Mouse (Mus musculus) adrenal gland (tissue): ENCODE data around the gene Oas1g.
"Not testable (repeated sequence)": the region's sequence is repeated elsewhere in the genome, so short reads cannot be mapped to it uniquely, and the experiment has no call there.

Source experiments
- intact Hi-C: fragments of 180-260 bp; cut with DNase I; formaldehyde crosslinking; loops from one replicate; pipeline ENCODE4 v1.15.1; 2025
- long read RNA-seq, 2 experiments: library from polyadenylated mRNA; unstranded; transcript quantifications; one replicate each; pipeline ENCODE4 v2.0.0; 2020; ENCODE audit warnings: borderline replicate concordance in 1 of 2; ENCODE audit not compliant: insufficient replicate concordance in 1 of 2

The Oas1g gene
- long read RNA-seq, experiment 1, partial matches to known transcripts: 0 of 1 reads
- long read RNA-seq, experiment 1, other reads (novel, unspliced or antisense): 1 of 1 reads
- long read RNA-seq, experiment 2, partial matches to known transcripts: 0 of 1 reads
- long read RNA-seq, experiment 2, other reads (novel, unspliced or antisense): 1 of 1 reads

DNA sequence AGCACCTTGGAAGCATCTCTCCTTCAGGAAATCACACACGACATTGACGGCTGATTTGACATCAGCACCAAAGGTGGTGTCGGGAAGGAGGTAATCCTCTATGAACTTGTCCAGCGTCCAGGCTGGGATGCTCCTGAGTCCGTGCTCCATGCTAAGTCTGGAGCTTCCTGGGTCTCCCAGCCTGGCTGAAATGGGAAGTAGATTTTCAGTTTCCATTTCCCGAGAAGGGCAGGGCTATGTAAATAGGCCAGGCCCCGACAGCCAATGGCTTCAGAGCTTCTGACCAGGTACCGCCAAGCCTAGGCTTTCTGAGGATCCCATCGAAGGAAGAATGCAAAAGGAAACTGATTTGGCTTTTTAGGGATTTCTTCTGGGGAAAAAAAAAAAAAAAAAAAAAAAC is at the start of gene Oas1g:
Gene Oas1g, minus strand, starts transcription at position 201 of the 400 bp plus-strand sequence.
- intact Hi-C loops: not testable (repeated sequence)

DNA sequence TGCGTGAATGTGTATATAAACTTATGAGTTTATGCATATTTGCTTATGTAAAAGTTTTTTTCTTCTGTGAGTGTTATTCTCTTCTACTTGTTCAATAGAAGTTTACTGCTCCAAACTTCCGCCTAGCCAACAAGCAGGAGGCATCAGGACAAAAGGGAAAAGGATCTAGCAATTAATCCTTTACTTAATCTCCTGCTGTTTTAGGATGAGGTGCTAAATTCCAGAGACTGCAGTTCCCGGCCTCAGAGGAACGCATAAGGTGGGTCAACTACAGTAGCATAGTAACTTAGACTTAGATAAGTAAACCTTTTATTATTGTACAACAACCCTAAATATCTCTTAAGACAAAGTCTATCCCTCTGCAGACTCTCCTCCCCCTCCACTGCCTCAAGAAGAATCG is 46.6 kb upstream of the Oas1g start:
- intact Hi-C loops: loop anchor here (5.0 kb wide), 1 partner anchor 117 kb away; no protein-coding TSS in a partner anchor

- intact Hi-C loops: no loop called here
Measured at GRCm38 (mm10) chr5:120927036-120927435, 39.6 kb upstream of the Oas1g start.

DNA sequence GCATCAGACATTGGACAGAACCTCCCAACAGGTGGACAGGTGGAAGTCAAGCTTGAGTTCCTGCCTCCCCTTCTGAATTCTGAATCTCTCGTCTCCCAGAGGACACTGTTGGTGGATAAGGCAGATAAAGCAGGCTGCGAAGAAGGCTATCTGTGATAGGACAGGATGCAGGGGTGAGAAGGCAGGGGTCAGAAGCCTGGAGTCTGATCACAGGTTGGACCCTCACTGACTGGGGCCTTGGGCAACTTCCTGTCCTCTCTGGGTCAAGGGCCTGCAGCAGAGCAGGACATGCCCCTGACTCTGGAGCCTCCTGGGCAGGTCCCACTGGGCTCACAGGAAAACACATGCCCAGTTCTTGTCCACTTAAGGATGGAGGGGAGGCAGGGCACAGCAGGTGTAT is 38.9 kb upstream of the Oas1g start:
- intact Hi-C loops: not testable (repeated sequence)

GRCm38 (mm10) chr5:120924520-120924919 is 37.1 kb upstream of the Oas1g start:
- intact Hi-C loops: not testable (repeated sequence)

DNA sequence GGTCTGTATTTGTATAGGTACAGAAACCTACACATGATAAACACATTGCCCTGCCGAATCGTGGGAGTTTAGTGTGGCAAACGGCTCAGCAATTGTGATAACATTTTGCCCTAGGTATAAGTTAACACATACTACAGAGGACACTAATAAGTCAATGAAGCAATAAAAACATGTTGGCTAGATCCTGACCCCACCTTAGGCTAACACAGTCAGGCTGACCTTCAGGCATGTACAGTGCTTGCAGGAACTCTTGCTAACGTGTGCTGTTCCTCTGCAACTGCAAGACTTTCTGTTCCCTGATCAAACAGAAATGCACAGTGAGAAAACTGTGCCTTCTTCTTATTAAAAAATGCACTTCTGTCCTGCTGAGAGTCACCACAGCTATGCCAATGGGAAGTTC is 36.6 kb upstream of the Oas1g start:
- intact Hi-C loops: no loop called here

DNA sequence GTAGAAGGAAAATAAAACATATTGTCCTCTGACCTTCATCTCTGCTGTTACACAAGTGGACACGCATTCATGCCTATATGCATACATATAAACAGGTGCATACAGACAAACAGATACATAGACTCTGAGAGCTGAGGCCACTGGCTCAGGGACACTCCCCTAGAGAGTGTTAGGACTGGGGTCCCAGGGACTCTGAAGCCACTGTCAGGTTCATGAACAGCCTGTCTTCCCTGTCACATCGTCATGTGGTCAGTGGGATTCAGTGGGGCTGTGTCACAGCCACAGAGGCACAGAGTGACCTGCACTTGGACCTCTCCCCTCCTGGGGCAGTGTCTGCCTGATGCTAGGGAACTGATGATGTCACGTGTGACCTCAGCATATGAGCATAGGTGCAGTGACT is 32.9 kb upstream of the Oas1g start:
- intact Hi-C loops: no loop called here

GRCm38 (mm10) chr5:120919156-120919935 is 31.9 kb upstream of the Oas1g start:
- intact Hi-C loops: not testable (repeated sequence)

- intact Hi-C loops: not testable (repeated sequence)
Measured at GRCm38 (mm10) chr5:120914204-120914603, 26.8 kb upstream of the Oas1g start, which contains the start of gene Oas1d. TSS of gene Oas1d (plus strand) at chr5:120914536.

GRCm38 (mm10) chr5:120908196-120908920 is 20.9 kb upstream of the Oas1g start:
- intact Hi-C loops: no loop called here

- intact Hi-C loops: not testable (repeated sequence)
Measured at GRCm38 (mm10) chr5:120906791-120907733, 19.6 kb upstream of the Oas1g start, which contains the start of gene Oas1a. TSS of gene Oas1a (minus strand) at chr5:120907521.

DNA sequence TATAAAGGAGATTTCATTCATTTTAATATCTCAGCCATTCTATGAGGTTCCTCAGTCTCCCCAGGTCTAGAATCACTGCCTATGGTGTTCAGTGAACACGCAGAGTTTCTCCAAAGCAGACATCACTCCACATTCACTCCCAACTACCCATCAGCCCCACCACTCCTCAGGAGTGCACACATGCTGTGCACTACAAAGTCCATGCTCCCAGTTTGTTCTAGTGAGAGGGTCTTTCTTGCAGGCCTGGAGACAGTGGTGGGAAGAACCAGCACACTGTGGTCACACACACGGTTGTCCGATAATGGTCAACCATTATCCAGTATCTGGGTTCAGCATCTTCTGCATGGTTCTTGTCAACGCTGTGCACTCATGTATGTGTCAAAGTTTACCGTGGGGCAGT is 14.6 kb upstream of the Oas1g start:
- intact Hi-C loops: no loop called here

DNA sequence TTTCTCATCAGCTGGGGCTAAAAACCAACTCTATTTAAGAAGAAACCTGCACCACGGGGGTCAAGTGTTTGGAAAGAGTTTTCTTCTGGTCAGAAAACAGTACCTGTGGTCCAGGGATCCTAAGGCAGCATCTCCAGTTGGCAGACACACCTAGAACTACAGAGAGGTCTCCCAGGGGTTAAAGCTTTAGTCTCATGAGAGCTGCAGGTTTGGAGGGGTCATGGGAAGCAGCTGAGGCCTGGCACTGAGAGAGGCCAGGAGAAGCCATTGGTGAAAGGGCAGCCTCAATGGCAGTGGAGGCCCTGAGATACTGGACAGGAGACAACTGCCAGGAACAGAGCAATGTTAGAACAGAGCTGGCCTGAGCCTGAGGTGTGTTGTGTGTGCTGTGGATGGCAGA is 13.3 kb upstream of the Oas1g start:
- intact Hi-C loops: no loop called here

GRCm38 (mm10) chr5:120898726-120899125 is 11.3 kb upstream of the Oas1g start:
- intact Hi-C loops: no loop called here

- intact Hi-C loops: no loop called here
Measured at GRCm38 (mm10) chr5:120898307-120898706, 10.9 kb upstream of the Oas1g start.

GRCm38 (mm10) chr5:120895231-120895900 is 8.0 kb upstream of the Oas1g start:
- intact Hi-C loops: no loop called here

GRCm38 (mm10) chr5:120894692-120895091 is 7.3 kb upstream of the Oas1g start:
- intact Hi-C loops: not testable (repeated sequence)

DNA sequence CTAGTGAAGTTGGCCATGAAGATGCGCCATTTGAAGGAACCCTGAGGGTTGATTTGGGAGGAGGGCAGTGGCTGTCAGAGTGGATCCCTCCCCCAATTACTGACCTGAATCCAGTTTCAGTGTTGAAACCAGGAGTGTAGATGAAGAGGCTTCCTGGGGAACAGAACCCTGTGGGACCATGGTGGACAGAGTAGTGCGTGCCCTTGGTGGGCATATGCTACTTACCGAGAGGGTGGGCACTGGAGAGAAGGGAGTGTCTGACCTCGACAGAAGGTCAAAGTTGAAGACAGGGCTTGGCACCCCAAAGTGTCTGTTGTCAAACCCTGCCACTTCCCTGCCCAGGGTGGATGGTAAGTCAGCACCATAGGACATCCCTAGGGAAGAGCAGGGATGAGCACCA is 6.5 kb upstream of the Oas1g start:
- intact Hi-C loops: not testable (repeated sequence)

DNA sequence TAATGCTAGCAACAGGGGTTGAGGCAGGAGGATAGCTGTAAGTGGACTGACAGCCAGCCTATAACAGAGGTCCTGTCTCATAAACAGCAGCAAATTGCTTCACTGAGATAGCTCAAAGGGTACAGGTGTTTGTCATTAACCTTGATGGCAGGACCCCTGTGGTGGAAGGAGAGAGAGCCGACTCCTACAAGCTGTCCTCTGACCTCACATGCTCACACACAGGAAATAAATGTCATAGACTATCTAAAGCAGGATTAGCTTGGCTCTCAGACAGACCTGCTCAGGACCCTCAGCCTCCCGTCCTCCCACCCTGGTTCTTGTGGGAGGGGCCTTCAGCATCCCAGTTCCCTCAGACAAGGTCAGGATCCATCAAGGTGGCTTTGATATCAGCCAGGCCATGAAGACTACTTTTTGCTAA is 4.8 kb upstream of the Oas1g start:
- intact Hi-C loops: no loop called here

DNA sequence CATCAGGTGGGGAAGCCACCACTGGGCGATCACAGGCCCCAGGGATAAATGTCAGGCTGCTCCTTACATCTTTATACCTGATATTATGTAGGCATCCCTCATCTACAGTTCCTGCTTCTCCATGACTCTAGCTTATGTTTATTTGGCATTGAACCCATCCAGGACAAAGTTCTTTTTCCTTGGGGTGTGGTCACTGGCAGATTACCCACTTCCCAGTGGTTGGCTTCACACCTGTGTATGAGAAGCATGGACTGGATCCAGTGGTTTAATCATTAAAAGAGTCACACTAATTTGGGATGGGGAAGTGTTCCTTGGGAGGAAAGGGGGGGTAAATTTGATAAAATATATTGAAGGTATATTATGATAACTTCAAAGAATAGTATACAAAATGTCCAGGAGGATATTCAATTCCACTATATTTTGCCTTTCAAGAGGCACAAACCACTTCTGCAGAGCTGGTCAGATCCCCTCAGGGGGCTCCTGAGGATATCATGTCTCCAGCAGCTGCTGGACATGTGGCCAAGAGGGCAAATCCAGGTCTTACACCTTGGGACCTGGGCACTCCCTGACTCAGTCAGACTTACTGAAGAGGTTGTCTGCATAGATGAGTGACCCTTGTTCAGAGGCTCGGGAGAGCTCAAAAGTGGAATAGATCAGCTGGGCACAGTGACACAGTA is 4.3 kb upstream of the Oas1g start:
- intact Hi-C loops: not testable (repeated sequence)
